Mouse (Mus musculus): ENCODE data around the gene Fads2. TPM values are rescaled to one million over a fixed set of nuclear protein-coding genes. Genes with fewer than 3 reads are reported as not detected.
A peak's percentile ranks its signal among the peaks of the same experiment; 100 is the strongest.
"Not testable (repeated sequence)": the region's sequence is repeated elsewhere in the genome, so short reads cannot be mapped to it uniquely, and the experiment has no call there.

Fads2 gene
- total RNA-seq (2014; fragmentation: Nextera tagmentation) (67.8 and 78.3 TPM in 2 replicates), total RNA-seq (2017) (47.2 and 69.6 TPM in 2 replicates)

DNA sequence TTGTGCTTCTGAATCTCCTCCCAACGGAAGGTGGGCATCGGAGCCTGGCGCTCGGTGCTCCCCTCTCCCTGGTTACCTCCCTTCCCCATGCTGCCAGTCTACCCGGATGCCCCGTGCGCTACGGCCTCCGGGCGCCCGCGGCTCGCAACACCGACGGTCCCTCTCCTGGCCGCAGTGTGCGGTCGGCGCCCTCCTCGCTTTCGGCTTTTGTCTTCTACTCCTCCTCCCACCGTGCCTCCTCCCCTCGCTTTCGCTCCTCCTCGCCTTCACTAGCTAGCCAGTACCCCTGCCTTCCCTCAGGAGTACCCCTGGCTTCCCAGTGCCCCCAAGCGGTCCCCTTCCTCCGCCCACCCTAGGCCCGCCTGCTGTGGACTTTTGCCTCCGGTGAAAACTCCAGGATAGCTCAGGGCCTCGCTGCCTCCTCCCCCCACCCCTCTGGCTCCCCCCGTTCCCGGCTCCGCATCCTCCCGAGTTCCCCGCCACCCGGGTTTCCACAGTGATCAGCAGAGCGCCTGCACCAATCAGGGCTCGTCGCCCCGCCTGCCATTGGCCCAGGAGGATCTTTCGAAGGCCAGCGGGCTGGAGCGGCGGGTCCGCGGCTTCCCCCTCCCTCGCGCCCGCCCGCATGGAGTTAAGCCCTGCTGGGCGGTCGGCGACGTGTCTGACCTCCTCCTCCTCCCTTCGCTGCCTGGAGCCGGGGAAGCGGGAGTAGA lies at the start of gene Fads2:
Gene Fads2, minus strand, starts transcription at position 406 of the 713 bp plus-strand sequence.
- ATAC-seq (replicated peaks; ENCODE audit: low FRiP score, low TSS enrichment, poor library complexity, severe bottlenecking) = peak; percentile 56

- ATAC-seq (replicated peaks; ENCODE audit: low FRiP score, low TSS enrichment, poor library complexity, severe bottlenecking) = no peak
These were observed 47.6 kb upstream of the Fads2 start for GRCm38 (mm10) chr19:10149189-10149588.

DNA sequence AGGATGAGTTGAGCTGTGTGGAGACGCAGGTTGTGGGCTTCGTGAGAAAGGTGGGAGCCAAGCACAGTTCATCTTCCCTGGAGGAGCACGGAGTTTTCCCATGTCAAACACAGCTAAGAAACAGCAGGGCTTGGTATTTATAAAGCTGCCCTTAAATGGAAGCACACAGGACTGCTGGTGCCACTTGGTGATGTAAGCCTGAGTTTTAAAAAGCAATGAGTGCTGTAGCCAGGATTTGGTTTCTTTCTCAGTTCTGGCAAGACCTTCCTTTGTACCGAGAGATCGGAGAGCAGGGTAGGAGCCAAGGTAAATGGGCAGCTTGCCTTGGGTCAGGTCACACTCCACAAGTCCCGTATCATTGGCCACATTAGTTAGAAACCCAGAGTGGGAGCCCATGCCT lies 47.0 kb upstream of the Fads2 start:
- no peak for ATAC-seq (replicated peaks; ENCODE audit: low FRiP score, low TSS enrichment, poor library complexity, severe bottlenecking)

DNA sequence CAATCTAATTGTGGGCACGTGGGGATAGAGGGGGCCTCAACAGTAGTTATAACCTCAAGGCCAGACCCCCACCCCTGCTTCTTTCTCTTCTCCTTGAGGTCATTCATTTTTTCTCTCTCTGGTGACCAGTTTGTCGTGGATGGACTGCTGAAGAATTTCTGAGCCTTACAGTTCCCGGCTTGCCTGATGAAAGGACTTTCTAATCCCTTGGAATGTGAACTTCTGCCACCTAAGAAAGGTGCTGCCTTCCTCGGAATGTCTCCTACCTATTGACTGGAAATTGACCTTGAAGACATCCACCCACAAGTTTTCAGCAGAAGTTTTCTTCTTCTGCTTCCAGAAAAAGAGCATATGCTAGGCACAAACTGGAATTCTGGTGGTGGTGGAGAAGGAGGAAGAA lies 42.9 kb upstream of the Fads2 start:
- no peak for ATAC-seq (replicated peaks; ENCODE audit: low FRiP score, low TSS enrichment, poor library complexity, severe bottlenecking)

GRCm38 (mm10) chr19:10143667-10144066 lies 42.1 kb upstream of the Fads2 start:
- no peak for ATAC-seq (replicated peaks; ENCODE audit: low FRiP score, low TSS enrichment, poor library complexity, severe bottlenecking)

- no peak for ATAC-seq (replicated peaks; ENCODE audit: low FRiP score, low TSS enrichment, poor library complexity, severe bottlenecking)
These were observed 38.2 kb upstream of the Fads2 start for GRCm38 (mm10) chr19:10139736-10140135.

GRCm38 (mm10) chr19:10137423-10137822 lies 35.9 kb upstream of the Fads2 start:
- ATAC-seq (replicated peaks; ENCODE audit: low FRiP score, low TSS enrichment, poor library complexity, severe bottlenecking) = no peak

DNA sequence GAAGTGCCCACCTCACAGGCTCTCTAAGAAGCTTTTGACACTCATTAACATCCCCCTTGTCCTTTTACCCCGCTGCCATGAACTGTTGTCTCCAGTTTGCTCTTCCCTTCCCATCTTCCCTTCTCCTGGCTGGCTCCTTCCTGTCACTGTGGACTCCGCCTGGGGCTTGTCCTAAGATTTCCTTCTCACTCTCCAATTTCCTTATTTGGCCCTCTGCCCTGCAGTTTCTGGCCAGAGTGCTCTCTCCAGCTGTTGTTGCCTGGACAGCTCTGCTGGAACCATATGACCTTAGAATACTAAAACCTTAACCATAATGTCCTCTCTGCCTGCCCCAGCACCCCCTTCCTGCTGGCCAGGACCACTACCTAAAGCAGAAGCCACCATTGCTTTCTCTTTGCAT lies 33.1 kb upstream of the Fads2 start:
- ATAC-seq (replicated peaks; ENCODE audit: low FRiP score, low TSS enrichment, poor library complexity, severe bottlenecking) = no peak

DNA sequence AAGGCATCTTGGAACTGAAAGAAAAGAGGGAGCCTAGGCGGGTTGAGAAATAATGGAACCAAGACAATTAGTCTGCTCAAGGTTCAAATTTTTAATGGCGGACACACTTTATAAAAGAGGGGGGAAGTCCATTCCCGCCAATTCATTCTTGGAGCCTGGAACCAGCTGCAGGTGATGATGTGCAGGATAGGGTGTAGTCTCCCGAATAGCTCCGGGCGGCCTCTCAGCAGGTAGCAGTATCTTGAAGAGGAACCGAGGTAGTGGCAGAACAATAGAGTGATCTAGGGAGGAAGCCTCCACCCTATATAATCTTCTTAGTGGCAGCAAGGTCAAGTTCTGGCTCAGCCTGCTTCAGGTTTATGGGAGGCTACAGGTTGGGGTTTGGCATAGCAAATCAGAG lies 28.0 kb upstream of the Fads2 start:
- ATAC-seq (replicated peaks; ENCODE audit: low FRiP score, low TSS enrichment, poor library complexity, severe bottlenecking) = not testable (repeated sequence)

- ATAC-seq (replicated peaks; ENCODE audit: low FRiP score, low TSS enrichment, poor library complexity, severe bottlenecking) = no peak
These were observed 25.1 kb upstream of the Fads2 start for GRCm38 (mm10) chr19:10126479-10127250.

DNA sequence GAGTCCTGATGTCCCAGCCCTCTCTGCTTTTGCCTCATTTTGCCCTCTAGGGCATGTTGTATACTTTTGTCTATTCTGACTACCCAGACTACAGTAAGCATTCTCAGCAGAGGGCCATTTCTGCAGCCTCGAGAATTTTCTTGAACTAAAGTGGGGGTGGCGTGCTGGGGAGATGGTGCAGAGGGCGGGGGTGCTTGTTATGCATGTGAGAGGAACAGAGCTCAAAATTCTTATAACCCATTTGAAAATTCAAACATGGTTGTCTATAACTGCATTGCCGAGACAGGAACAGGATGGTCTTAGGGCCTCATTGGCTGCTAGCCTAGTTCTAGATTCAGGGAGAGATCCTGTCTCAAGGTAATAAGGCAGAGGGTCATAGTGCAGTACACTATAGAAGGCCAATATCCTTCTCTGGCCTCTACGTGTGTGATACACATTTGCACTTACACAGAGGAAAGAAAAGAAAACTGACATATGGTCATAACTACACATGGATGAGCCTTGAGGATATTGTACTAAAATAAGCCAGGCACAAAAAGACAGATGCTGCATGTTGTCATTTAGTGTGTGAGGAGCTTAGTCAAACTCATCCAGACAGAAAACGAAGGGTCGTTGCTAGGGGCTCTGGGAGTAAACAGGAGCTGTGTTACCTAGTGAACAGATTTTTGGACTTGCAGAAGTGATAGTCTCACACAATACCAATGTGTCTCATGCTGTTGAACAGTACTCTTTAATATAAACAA lies 22.5 kb upstream of the Fads2 start:
- ATAC-seq (replicated peaks; ENCODE audit: low FRiP score, low TSS enrichment, poor library complexity, severe bottlenecking) = no peak

GRCm38 (mm10) chr19:10122021-10122631 lies 20.6 kb upstream of the Fads2 start:
- ATAC-seq (replicated peaks; ENCODE audit: low FRiP score, low TSS enrichment, poor library complexity, severe bottlenecking) = no peak

GRCm38 (mm10) chr19:10116641-10117040 lies 15.1 kb upstream of the Fads2 start:
- no peak for ATAC-seq (replicated peaks; ENCODE audit: low FRiP score, low TSS enrichment, poor library complexity, severe bottlenecking)

DNA sequence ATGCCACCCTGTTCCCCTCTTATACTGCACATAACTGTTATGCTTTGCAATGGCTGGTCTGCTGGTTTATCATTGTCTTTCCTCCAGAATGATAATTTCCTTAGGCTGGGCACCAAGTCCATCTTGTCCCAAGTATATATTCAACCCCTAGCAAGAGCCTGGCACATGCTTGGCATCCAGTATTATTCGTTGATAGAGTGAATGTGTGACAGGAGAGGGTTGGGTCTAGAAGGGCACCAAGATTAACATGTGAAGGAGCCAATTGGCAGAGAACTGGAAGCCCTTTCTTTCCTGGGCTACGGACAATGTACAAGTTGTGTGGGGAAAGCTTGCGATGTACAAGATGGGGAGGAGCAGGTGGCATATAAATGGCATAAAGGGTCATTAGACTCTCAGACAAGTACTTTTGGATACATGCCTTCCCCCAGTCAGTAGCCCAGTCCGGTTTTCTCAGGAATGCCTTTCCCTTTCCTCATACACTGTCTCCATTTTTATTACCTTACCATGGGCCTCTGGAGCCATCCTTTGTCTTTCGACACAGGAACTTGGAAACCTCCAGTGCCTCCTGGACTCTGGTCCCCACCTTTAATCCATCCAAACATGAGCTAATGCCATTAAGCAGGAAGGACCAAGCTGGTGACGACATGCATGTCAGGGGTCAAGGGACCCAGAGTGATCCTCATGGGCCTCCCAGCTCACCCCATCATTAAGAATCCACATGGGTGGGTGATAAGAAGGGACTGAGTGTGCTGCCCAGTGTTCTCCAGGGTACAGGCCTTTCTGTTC lies 14.0 kb upstream of the Fads2 start:
- ATAC-seq (replicated peaks; ENCODE audit: low FRiP score, low TSS enrichment, poor library complexity, severe bottlenecking) = no peak

DNA sequence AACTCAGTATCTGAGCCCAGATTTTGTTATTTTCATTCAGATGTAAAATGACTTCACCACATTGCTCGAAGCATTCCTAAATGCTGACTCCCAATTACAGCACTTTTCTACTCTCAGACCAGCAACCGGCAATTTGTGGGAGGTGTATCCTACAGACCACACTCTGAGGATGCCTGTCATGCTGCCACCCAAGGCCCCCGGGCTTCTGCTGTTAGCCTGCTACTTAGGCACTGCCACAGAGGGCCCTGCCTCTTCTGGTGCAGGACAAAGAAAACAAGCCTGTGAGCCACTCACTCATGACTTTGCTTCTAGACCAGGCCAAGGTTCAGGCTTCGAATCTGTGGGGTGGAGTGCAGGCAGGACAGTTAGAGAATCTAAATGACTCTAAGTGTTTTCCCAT lies 11.4 kb upstream of the Fads2 start:
- ATAC-seq (replicated peaks; ENCODE audit: low FRiP score, low TSS enrichment, poor library complexity, severe bottlenecking) = no peak

DNA sequence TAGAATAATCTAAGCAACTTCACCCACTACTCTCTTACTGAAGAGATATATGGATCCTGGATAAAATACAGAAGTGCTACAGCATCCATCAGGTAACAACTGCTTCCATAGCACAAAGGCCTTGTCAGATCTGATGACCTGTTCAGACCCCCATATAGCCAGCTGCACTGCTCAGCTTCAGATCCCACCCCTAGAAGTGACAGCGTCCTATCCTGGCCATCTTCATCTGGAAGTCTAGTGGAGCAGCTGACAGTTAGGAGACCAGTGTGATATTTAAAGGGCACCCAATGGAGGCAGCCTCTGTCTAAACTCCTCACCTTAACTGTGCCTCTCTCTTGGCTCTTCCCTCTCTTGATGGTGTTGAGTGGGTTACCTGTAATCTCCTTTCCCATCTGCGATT lies 7.1 kb upstream of the Fads2 start:
- no peak for ATAC-seq (replicated peaks; ENCODE audit: low FRiP score, low TSS enrichment, poor library complexity, severe bottlenecking)

DNA sequence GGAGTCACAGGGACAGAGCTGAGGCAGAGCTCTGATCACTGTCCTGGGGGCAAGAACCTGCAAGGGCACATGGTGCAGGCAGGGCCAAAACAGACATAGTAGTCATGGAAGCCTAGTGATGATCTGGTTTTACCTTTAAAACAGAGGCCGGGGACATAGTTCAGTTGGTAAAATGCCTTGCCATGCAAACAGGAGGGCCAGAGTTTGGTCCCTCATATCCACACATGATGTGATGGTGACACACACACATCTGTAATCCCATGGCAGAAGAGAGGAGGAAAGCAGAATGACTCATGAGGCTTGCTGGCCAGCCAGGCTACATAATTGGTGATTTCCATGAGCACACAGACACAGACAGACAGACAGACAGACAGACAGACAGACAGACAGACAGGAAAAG lies 6.6 kb upstream of the Fads2 start:
- no peak for ATAC-seq (replicated peaks; ENCODE audit: low FRiP score, low TSS enrichment, poor library complexity, severe bottlenecking)

DNA sequence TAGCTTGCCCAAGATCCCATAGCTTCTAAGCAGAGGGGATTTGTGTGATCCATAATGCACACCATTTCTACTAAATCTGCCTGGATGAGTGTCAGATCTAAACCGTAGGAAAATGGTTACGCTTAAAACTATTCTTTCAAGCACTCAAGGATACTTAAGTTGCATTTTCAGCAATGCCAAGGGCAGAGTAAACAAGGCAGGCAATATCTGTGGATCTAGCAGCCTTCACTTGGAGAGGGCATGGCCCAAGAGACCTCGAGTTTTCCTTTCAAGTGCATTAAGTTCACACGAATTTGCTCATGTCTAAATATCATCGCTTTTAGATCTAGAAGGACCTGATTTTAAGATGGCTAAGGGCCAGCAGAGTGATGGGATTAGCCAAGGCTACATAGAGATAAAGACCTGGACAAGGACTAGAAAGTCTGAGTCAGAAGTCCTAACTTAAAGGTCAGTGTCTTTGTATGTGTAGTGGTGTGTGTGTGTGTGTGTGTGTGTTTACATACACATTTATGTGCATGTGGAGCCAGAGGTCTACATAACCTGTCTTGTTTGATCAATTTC lies 5.6 kb upstream of the Fads2 start:
- no peak for ATAC-seq (replicated peaks; ENCODE audit: low FRiP score, low TSS enrichment, poor library complexity, severe bottlenecking)

DNA sequence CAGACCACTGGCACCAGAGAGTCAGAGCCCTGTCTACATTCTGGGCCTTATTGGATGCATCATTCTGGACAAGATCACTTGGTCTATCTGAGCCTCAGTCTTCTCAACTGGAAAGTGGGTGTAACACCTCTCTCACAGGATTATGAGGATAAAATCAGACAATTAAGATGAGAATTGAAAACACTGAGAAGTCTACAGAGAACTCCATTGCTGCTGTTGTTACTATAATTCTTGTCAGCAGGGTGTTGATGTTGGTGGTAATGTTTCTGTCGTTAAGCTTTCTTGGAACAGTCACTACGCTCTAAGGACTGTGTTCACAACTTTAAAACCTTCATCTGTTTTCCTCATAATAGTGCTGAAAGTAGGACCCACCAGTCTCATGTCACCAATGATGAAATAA lies 5.1 kb upstream of the Fads2 start:
- no peak for ATAC-seq (replicated peaks; ENCODE audit: low FRiP score, low TSS enrichment, poor library complexity, severe bottlenecking)
